Mouse (Mus musculus) midbrain, postnatal 0 days (tissue): Measurements from ENCODE around the gene Emd. TPM values are rescaled to one million over a fixed set of nuclear protein-coding genes. Genes with fewer than 3 reads are reported as not detected.

Source experiments
- ATAC-seq: fragments of 200-750 bp; cut with Nextera tagmentation; 2 replicates; pipeline ENCODE4 v1.8.0; 2017; ENCODE audit warnings: moderate number of reproducible peaks, mild to moderate bottlenecking, moderate TSS enrichment, moderate library complexity; ENCODE audit not compliant: low FRiP score
- DNase-seq: peaks from one replicate; pipeline ENCODE4 v3.0.0-alpha.2; 2015; ENCODE audit warnings: low spot score
- H3K27ac ChIP-seq: fragments of 300-500 bp; sonication (generic); 2 replicates; pipeline ENCODE4 v1.5.1; 2014; ENCODE audit warnings: low read depth, mild to moderate bottlenecking, low read length, mixed read lengths
- H3K27me3 ChIP-seq: fragments of 300-500 bp; sonication (generic); 2 replicates; pipeline ENCODE4 v1.6.1; 2014; ENCODE audit warnings: low read length, control low read depth, mixed read lengths; ENCODE audit not compliant: insufficient read depth
- H3K36me3 ChIP-seq: fragments of 300-500 bp; sonication (generic); 2 replicates; pipeline ENCODE4 v1.6.1; 2014; ENCODE audit warnings: low read length, control low read depth, mixed read lengths; ENCODE audit not compliant: insufficient read depth
- H3K4me1 ChIP-seq: fragments of 300-500 bp; sonication (generic); 2 replicates; pipeline ENCODE4 v1.6.1; 2014; ENCODE audit warnings: mild to moderate bottlenecking, control low read depth, antibody characterized with exemption, low read length, mixed read lengths; ENCODE audit not compliant: insufficient read depth
- H3K4me2 ChIP-seq: fragments of 300-500 bp; sonication (generic); 2 replicates; pipeline ENCODE4 v1.6.1; 2014; ENCODE audit warnings: low read depth, mild to moderate bottlenecking, low read length, mixed read lengths; ENCODE audit not compliant: poor library complexity, severe bottlenecking
- H3K4me3 ChIP-seq: fragments of 300-500 bp; sonication (generic); 2 replicates; pipeline ENCODE4 v1.5.1; 2014; ENCODE audit warnings: low read depth, mild to moderate bottlenecking, low read length, moderate library complexity
- H3K9ac ChIP-seq: fragments of 300-500 bp; sonication (generic); replicated peaks from 2 replicates; pipeline ENCODE4 v1.6.1; 2014; ENCODE audit warnings: mild to moderate bottlenecking, low read length, moderate library complexity, mixed read lengths; ENCODE audit not compliant: poor library complexity, severe bottlenecking
- H3K9me3 ChIP-seq: fragments of 300-500 bp; sonication (generic); 2 replicates; pipeline ENCODE4 v1.6.1; 2016; ENCODE audit warnings: low read length, control low read depth
- CTCF ChIP-seq: IDR thresholded peaks from 2 replicates; pipeline ENCODE4 v1.5.1; 2016; ENCODE audit warnings: antibody characterized with exemption, mild to moderate bottlenecking
- WGBS: fragments of 180-500 bp; shearing (Covaris S2); extraction: QIAGEN DNeasy Blood & Tissue Kit; methylation state at CpG from one replicate; pipeline ENCODE4 v1.1.7; 2014; 5-methylcytosine and 5-hydroxymethylcytosine counted together
- polyA plus RNA-seq: library from polyadenylated mRNA; unstranded; fragments of >200 nt; fragmentation: Nextera tagmentation; extraction: Ambion mirVana; gene quantifications from 2 replicates; pipeline ENCODE4 v1.2.1, GENCODE M21; 2015
- total RNA-seq: library from RNA; depleted of rRNA; stranded (reverse); fragments of >200 nt; gene quantifications from 2 replicates; pipeline ENCODE4 v1.2.3, GENCODE M21; 2014

The Emd gene
- total and polyA plus RNA-seq, 2 experiments from 2014 or later: 18.2 to 70.0 TPM

DNA sequence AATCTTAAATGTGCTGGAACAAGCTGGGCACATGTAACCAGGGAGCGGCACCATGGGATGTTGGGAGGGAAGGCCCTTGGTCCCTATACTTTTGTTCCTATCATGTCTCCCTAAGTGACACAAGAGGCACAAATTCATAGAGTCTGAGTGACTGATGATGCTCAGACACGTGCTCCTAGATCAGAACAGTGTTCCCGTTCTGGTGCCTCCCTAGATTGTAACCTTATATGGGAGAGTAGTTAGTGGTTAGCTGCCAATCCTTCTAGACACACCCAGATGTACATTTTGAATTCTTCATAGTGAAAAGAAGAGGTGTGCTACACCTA, 15.2 kb downstream of the Emd start:
- TF ChIP-seq CTCF: no peak
- H3K9me3 ChIP-seq: no peaks in the 10 kb centered on the region
- peak; percentile 65 for ATAC-seq
- no peak for DNase-seq
- peak overlapping the region; percentile 33; the same call in 1 of the 2 replicates for H3K9ac ChIP-seq
- H3K27ac ChIP-seq: peak overlapping the region; percentile 93
- H3K4me3 ChIP-seq: peak overlapping the region; percentile 49
- WGBS: 15% methylated on average over 3 of the region's 3 CpGs
- no peaks in the 10 kb centered on the region for H3K27me3 ChIP-seq
- no peaks in the 10 kb centered on the region for H3K4me1 ChIP-seq
- no peaks in the 10 kb centered on the region; the same call in 1 of the 2 replicates for H3K36me3 ChIP-seq
- peak overlapping the region; percentile 45 for H3K4me2 ChIP-seq

GRCm38 (mm10) chrX:74270062-74270901, 15.8 kb downstream of the Emd start, which contains the start of gene Rpl10:
TSS of gene Rpl10 (plus strand) at chrX:74270812.
- ATAC-seq (peak; percentile 96), DNase-seq (peak; percentile 96)
- peak within 1 kb of the TSS; percentile 55 for H3K9ac ChIP-seq
- 18% methylated on average over 42 of the region's 42 CpGs for WGBS
- H3K4me2 ChIP-seq: peak within 1 kb of the TSS; percentile 55
- no peaks in the 10 kb centered on the region for H3K9me3 ChIP-seq
- TF ChIP-seq CTCF: peak; percentile 67
- peak within 1 kb of the TSS; percentile 93 for H3K27ac ChIP-seq
- H3K4me3 ChIP-seq: peak within 1 kb of the TSS; percentile 49
- no peaks in the 10 kb centered on the region; the same call in 1 of the 2 replicates for H3K36me3 ChIP-seq
- no peaks in the 10 kb centered on the region for H3K27me3 ChIP-seq
- H3K4me1 ChIP-seq: no peaks in the 10 kb centered on the region

- TF ChIP-seq CTCF: peak; percentile 18; the same call in 1 of the 2 replicates
- Histone ChIP-seq H3K9ac (peak overlapping the region; percentile 48), H3K27ac (peak overlapping the region; percentile 57; the same call in 1 of the 2 replicates), H3K36me3 (no peaks in the 10 kb centered on the region; the same call in 1 of the 2 replicates), H3K4me1 (no peaks in the 10 kb centered on the region), H3K27me3 (no peaks in the 10 kb centered on the region), H3K4me2 (peak overlapping the region; percentile 55), H3K4me3 (peak overlapping the region; percentile 49), H3K9me3 (no peaks in the 10 kb centered on the region)
- 15% methylated on average over 27 of the region's 27 CpGs for whole genome bisulfite sequencing
- peak; percentile 51 for DNase-seq
- ATAC-seq: no peak
These were observed 16.5 kb downstream of the Emd start for GRCm38 (mm10) chrX:74270902-74271551.

- WGBS: 27% methylated on average over 10 of the region's 10 CpGs
- no peak for ATAC-seq
These were observed 19.2 kb downstream of the Emd start for GRCm38 (mm10) chrX:74273422-74274322.

DNA sequence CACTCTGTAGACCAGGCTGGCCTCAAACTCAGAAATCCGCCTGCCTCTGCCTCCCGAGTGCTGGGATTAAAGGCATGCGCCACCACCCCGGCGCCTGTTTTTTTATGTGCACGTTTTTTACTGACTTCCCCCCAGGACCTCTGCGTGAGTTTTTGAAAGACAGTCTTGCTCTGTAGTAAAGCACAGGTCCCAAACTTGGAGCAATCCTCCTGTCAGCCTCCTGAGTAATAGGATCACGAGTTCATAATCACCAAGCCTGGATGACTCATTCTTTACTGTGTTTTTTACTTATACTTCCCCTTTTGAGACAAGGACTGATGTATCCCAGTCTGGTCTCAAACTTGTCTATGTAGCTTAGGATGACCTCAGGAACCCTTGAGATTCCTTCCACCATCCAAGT, 23.4 kb downstream of the Emd start:
- no peak for DNase-seq
- no peak overlapping the region for H3K4me3 ChIP-seq
- H3K9me3 ChIP-seq: no peaks in the 10 kb centered on the region
- H3K36me3 ChIP-seq: no peaks in the 10 kb centered on the region; the same call in 1 of the 2 replicates
- no peak overlapping the region for H3K27ac ChIP-seq
- H3K4me2 ChIP-seq: no peak overlapping the region
- no peak overlapping the region for H3K9ac ChIP-seq
- 82% methylated on average over 8 of the region's 8 CpGs for WGBS
- ATAC-seq: no peak
- H3K27me3 ChIP-seq: no peaks in the 10 kb centered on the region
- no peaks in the 10 kb centered on the region for H3K4me1 ChIP-seq
- TF ChIP-seq CTCF: no peak

More at GRCm38 (mm10) chrX:74273422-74274322, 19.2 kb downstream of the Emd start:
- Histone ChIP-seq H3K9me3 (no peaks in the 10 kb centered on the region), H3K4me1 (no peaks in the 10 kb centered on the region), H3K9ac (no peak overlapping the region), H3K36me3 (no peaks in the 10 kb centered on the region; the same call in 1 of the 2 replicates), H3K27me3 (no peaks in the 10 kb centered on the region), H3K27ac (no peak overlapping the region), H3K4me3 (no peak overlapping the region), H3K4me2 (no peak overlapping the region)
- TF ChIP-seq CTCF: no peak
- no peak for DNase-seq
